Mouse (Mus musculus): ENCODE results near the gene Wwp2. TPM values are rescaled to one million over a fixed set of nuclear protein-coding genes. Genes with fewer than 3 reads are reported as not detected.
A peak's percentile ranks its signal among the peaks of the same experiment; 100 is the strongest.

Wwp2 gene
- polyA plus RNA-seq, 1 experiment from 2014 or later: 28.4 TPM

DNA sequence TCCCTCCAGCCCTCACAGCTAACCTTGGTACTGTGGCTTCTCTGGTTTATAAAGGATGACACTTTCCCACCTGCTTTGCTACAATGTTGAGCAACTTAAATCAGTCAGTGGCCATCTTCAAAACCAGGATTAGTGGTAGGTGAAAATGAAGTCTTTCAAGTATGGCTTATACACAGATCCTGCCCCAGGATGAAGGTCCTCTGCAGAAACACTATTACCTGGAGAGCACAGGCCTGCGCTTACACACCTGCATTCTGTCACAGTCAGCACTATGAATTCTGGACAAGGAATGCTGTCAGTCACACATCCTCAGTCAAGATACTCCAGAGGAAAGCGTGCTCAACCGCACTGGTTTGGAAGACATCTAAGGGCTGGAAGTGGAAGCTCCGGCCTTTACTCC is 145.4 kb downstream of the Wwp2 start:
- Histone ChIP-seq H3K27me3 (replicated peaks) (no peaks in the 10 kb centered on the region), H3K4me1 (peaks cover 11% of the 10 kb centered on the region), H3K4me2 (no peak overlapping the region), H3K9ac (no peak overlapping the region), H3K9me3 (no peaks in the 10 kb centered on the region), H3K4me3 (no peak overlapping the region), H3K27ac (replicated peaks) (no peak overlapping the region), H3K36me3 (peaks cover 89% of the 10 kb centered on the region)
- WGBS: 93% methylated on average over 4 of the region's 4 CpGs
- no peak for ATAC-seq (ENCODE audit: extremely low read depth, insufficient number of reproducible peaks, low FRiP score, low TSS enrichment)

DNA sequence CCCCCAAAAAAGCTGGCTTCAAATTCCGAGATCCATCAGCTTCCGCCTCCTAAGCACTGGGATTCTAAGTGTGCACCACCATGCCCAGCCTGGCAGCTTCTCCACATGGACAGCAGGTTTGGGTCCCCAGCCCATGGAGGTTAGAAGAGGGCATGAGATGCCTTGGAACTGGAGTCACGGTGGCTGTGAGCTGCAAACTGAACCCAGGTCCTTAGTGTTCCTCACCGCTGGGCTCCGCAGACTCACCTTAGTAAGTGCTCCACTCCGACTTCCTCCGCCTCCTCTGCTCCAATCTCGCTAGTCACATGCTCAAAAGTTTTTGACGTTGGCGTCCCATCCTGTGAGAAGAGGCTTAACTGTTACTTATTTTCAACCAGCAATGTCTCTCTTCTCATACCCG is 146.0 kb downstream of the Wwp2 start:
- no peak overlapping the region for H3K27ac ChIP-seq (replicated peaks)
- H3K36me3 ChIP-seq: peaks cover 90% of the 10 kb centered on the region
- H3K27me3 ChIP-seq (replicated peaks): no peaks in the 10 kb centered on the region
- peaks cover 15% of the 10 kb centered on the region for H3K4me1 ChIP-seq
- H3K9me3 ChIP-seq: no peaks in the 10 kb centered on the region
- H3K4me3 ChIP-seq: no peak overlapping the region
- H3K4me2 ChIP-seq: no peak overlapping the region
- 87% methylated on average over 11 of the region's 11 CpGs for WGBS
- ATAC-seq (ENCODE audit: extremely low read depth, insufficient number of reproducible peaks, low FRiP score, low TSS enrichment): no peak
- no peak overlapping the region for H3K9ac ChIP-seq

DNA sequence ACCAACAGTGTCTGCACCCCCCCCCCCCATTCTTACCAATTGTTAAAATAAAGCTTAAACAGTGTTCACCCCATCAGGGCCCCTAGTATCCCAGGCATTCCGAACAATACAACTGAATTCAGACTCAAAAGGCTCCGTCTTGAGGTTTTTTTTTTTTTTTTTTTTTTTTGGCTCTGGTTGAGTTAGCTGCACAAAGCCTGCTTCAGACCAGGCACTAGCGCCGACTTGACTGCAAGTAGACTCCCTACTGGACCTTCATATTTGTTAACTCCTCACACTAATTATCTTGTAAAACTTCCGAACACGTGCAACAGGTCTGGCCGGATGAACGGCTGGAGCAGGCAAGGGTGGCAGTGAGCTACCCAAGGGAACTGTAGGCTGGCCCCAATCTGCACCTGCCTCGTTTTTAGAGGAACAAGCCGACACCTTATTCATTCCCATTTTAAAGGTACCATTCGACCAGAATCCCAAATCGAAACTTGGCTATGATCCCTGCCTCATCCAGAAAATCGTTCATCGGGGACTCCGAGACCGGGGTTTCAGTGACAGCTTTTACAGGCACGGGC is 151.3 kb downstream of the Wwp2 start:
- H3K9ac ChIP-seq: peak overlapping the region; percentile 95
- H3K9me3 ChIP-seq: no peaks in the 10 kb centered on the region
- 2% methylated on average over 17 of the region's 17 CpGs for WGBS
- H3K4me3 ChIP-seq: peak overlapping the region; percentile 82
- H3K27ac ChIP-seq (replicated peaks): peak overlapping the region; percentile 81
- peaks cover 41% of the 10 kb centered on the region for H3K36me3 ChIP-seq
- H3K27me3 ChIP-seq (replicated peaks): no peaks in the 10 kb centered on the region
- peaks cover 17% of the 10 kb centered on the region for H3K4me1 ChIP-seq
- no peak for ATAC-seq (ENCODE audit: extremely low read depth, insufficient number of reproducible peaks, low FRiP score, low TSS enrichment)
- peak overlapping the region; percentile 85 for H3K4me2 ChIP-seq

DNA sequence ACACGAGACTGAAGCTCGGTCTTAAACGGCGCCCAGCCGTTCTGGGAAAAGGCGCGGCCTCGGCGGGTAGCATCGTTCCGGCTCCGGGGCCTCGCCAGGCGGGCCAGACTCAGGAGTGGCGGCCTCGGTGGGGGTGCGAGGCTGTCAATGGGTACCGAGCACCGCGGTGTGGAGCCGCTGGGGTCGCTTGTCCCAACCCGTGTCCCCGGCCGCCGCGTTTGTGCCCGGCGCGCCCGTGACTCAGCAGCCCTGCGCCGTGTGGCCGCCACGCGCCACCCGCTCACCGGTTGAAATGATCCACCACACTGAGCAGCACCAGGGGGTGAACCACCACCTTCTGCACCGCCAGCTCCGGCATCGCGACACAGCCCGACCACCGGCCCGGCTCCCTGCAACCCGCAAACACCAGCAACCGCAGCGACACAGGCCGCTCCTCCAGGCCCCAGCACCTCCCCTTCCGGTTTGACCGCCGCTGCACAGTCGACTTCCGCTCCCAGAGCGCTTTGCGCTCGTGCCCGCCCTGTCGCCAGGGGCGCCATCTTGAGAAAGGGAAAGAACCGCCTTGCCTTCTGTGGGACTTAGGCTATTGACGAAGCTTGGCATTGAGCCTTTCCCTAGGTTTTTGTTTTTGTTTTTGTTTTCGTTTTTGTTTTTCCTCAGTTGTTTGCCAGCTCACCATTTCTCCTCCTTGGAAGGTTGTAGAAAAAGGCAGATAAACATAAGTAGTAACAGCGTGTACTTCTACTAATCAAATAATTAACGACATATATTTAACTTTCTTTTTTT is 152.0 kb downstream of the Wwp2 start, which contains the start of gene Psmd7:
Psmd7 (minus strand) TSS at position 470 of the 786 bp plus-strand sequence.
- H3K27ac ChIP-seq (replicated peaks): peak within 1 kb of the TSS; percentile 81
- H3K4me1 ChIP-seq: peaks cover 17% of the 10 kb centered on the region
- H3K36me3 ChIP-seq: peaks cover 34% of the 10 kb centered on the region
- 2% methylated on average over 65 of the region's 65 CpGs for WGBS
- peak within 1 kb of the TSS; percentile 82 for H3K4me3 ChIP-seq
- peak; percentile 87 for ATAC-seq (ENCODE audit: extremely low read depth, insufficient number of reproducible peaks, low FRiP score, low TSS enrichment)
- peak within 1 kb of the TSS; percentile 95 for H3K9ac ChIP-seq
- no peaks in the 10 kb centered on the region for H3K27me3 ChIP-seq (replicated peaks)
- peak within 1 kb of the TSS; percentile 85 for H3K4me2 ChIP-seq
- no peaks in the 10 kb centered on the region for H3K9me3 ChIP-seq

DNA sequence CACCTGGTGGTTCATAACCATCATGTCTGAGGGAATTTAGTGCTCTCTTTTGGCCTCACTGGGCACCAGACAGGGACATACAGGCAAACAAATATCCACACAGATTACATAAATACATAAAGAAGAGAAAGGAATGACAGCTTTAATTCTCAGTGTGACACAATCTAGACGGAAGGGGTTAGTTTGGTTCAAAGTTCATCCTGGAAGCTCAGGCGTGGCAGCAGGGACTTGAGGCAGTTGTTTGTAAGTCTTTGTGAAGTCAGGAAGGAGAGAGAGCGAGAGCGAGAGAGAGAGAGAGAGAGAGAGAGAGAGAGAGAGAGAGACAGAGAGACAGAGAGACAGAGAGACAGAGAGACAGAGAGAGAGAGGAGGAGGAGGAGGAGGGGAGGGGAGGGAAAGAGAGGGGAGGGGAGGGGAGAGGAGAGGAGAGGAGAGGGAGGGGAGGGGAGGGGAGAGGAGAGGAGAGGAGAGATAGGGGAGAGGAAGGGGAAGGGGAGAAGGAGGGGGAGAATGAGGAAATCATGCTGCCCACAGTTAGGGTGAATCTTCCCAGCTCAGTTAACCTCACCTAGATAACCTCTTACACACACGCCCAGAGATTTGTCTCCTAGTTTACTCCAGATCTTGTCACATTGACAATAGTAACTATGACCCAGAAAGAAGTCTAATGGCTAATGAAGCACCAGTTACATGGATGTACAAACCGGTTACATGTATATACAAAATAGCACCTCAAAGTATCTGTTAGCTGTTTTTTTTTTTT is 158.0 kb downstream of the Wwp2 start:
- Histone ChIP-seq H3K27me3 (replicated peaks) (peaks cover 6% of the 10 kb centered on the region; the same call in 1 of the 2 replicates), H3K9ac (no peak overlapping the region), H3K4me1 (no peaks in the 10 kb centered on the region), H3K27ac (replicated peaks) (no peak overlapping the region), H3K9me3 (no peaks in the 10 kb centered on the region), H3K36me3 (no peaks in the 10 kb centered on the region), H3K4me3 (no peak overlapping the region), H3K4me2 (no peak overlapping the region)
- no peak for ATAC-seq (ENCODE audit: extremely low read depth, insufficient number of reproducible peaks, low FRiP score, low TSS enrichment)
- WGBS: 60% methylated on average over 6 of the region's 6 CpGs

DNA sequence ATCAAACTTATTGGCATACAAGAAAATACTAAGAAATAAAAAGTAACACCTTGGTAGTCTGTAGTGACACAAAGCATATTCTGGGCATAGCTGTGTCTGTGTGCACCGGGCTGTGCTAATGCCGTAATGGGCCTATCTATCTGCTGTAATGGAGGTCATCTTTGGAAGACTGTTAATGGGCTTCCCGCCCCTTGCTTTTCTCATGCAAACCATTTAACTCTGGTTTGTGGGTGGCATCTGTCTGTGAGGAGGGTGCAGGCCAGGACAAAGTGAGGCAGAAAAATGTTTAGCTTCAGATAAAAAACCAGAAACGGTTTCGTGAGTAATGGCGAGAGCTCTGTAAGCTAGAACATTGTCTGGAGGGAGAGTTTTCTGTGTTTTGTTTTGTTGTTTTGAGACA is 158.7 kb downstream of the Wwp2 start:
- 66% methylated on average over 6 of the region's 6 CpGs for WGBS
- Histone ChIP-seq H3K27me3 (replicated peaks) (peaks cover 11% of the 10 kb centered on the region; the same call in 1 of the 2 replicates), H3K4me3 (no peak overlapping the region), H3K9ac (no peak overlapping the region), H3K4me1 (no peaks in the 10 kb centered on the region), H3K4me2 (no peak overlapping the region), H3K9me3 (no peaks in the 10 kb centered on the region), H3K27ac (replicated peaks) (no peak overlapping the region), H3K36me3 (no peaks in the 10 kb centered on the region)
- ATAC-seq (ENCODE audit: extremely low read depth, insufficient number of reproducible peaks, low FRiP score, low TSS enrichment): no peak

DNA sequence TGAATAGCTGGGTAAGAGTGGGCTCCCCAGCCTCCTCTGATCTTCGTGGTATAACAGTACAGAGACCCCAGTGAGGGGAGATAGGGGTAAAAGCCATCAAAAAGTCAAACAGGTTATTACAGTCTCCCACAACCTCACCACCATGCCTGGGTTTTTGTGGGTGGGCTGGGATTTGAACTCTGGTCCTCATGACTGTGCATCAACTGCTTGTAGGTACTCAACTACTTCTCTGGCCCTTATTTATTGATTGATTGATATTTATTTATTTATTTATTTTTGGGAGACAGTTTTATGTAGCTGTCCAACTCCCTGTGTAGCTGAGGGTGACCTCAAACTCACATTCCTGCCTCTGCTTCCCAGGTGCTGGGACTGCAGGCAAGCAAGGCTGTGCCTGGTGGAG is 161.6 kb downstream of the Wwp2 start:
- H3K4me2 ChIP-seq: no peak overlapping the region
- H3K9ac ChIP-seq: no peak overlapping the region
- H3K9me3 ChIP-seq: no peaks in the 10 kb centered on the region
- H3K36me3 ChIP-seq: no peaks in the 10 kb centered on the region
- H3K27me3 ChIP-seq (replicated peaks): peaks cover 34% of the 10 kb centered on the region
- no peak for ATAC-seq (ENCODE audit: extremely low read depth, insufficient number of reproducible peaks, low FRiP score, low TSS enrichment)
- no peaks in the 10 kb centered on the region for H3K4me1 ChIP-seq
- H3K4me3 ChIP-seq: no peak overlapping the region
- WGBS: 56% methylated on average over 1 of the region's 1 CpGs
- H3K27ac ChIP-seq (replicated peaks): no peak overlapping the region

DNA sequence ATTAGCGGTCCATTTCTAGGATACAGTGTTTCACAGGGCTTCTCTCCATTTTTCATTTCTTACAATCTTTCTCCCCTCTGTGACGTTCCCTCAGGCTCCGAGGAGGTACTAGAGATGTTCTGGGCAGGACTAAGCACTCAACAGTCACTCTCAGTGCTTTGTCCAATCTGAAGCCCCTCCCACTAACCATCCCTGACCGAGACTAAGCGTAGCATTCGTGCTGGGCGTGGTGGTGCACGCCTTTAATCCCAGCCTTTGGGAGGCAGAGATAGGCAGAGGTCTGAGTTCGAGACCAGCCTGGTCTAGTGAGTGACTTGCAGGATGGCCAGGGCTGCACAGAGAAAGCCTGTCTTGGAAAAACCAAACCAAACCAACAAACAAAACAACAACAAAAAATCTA is 163.5 kb downstream of the Wwp2 start:
- no peak overlapping the region for H3K9ac ChIP-seq
- no peaks in the 10 kb centered on the region for H3K9me3 ChIP-seq
- ATAC-seq (ENCODE audit: extremely low read depth, insufficient number of reproducible peaks, low FRiP score, low TSS enrichment): no peak
- no peak overlapping the region for H3K4me3 ChIP-seq
- H3K27ac ChIP-seq (replicated peaks): no peak overlapping the region
- H3K4me2 ChIP-seq: no peak overlapping the region
- H3K4me1 ChIP-seq: no peaks in the 10 kb centered on the region
- no peaks in the 10 kb centered on the region for H3K36me3 ChIP-seq
- peaks cover 43% of the 10 kb centered on the region for H3K27me3 ChIP-seq (replicated peaks)
- 72% methylated on average over 9 of the region's 9 CpGs for WGBS

DNA sequence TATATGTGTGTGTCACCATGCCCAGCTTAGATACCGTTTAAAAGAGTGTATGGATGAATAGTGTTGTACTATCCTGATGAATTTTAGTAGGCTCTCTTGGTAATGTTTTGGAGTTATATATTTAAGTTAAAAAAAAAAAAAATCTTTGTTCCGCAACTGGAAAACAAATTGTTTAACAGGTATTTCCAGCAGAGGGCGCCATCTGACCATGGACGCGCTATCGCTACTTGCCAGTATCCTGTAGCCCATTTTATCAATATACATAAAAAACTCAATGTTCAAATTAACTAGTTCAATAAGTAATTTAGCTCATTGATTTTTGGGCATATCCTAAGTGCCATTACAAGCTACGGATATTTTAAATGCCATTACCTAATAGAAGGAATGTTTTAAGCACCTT is 166.9 kb downstream of the Wwp2 start:
- Histone ChIP-seq H3K4me3 (no peak overlapping the region), H3K27me3 (replicated peaks) (peaks cover 45% of the 10 kb centered on the region), H3K36me3 (no peaks in the 10 kb centered on the region), H3K9ac (no peak overlapping the region), H3K4me2 (no peak overlapping the region), H3K4me1 (no peaks in the 10 kb centered on the region), H3K9me3 (no peaks in the 10 kb centered on the region), H3K27ac (replicated peaks) (no peak overlapping the region)
- WGBS: 3% methylated on average over 7 of the region's 7 CpGs
- ATAC-seq (ENCODE audit: extremely low read depth, insufficient number of reproducible peaks, low FRiP score, low TSS enrichment): no peak
